Mouse (Mus musculus) left cerebral cortex, postnatal 14 days (tissue): ENCODE results near the gene Nbas. TPM values are rescaled to one million over a fixed set of nuclear protein-coding genes. Genes with fewer than 3 reads are reported as not detected.
A peak's percentile ranks its signal among the peaks of the same experiment; 100 is the strongest.

Experiments used
- DNase-seq, 2 experiments: peaks; one replicate each; pipeline ENCODE4 v3.0.0; 2021 to 2022; ENCODE audit warnings: low spot score in 2 of 2, mixed read lengths in 1 of 2
- intact Hi-C: fragments of 180-260 bp; cut with DNase I; formaldehyde crosslinking; loops from one replicate; pipeline ENCODE4 v1.15.1; 2025
- long read RNA-seq, 2 experiments: library from polyadenylated mRNA; stranded (forward); transcript quantifications; one replicate each; pipeline ENCODE4 v2.0.0; 2021
- total RNA-seq, 2 experiments: library from RNA; stranded (reverse); gene quantifications; 2 replicates each; pipeline ENCODE4 v1.2.3; 2021

The Nbas gene
- total RNA-seq, result 10 to 100 TPM; 28.2 to 31.3 TPM
- long read RNA-seq, experiment 1, partial matches to known transcripts, result 12 of 19 reads
- long read RNA-seq, experiment 1, other reads (novel, unspliced or antisense), result 7 of 19 reads
- long read RNA-seq, experiment 2, partial matches to known transcripts, result 5 of 8 reads
- long read RNA-seq, experiment 2, other reads (novel, unspliced or antisense), result 3 of 8 reads

GRCm38 (mm10) chr12:13268826-13269449 is at the start of gene Nbas:
Nbas (plus strand) TSS chr12:13269133.
- intact Hi-C loops, result no loop called here
- peak; percentile 80 to 88 for DNase-seq

GRCm38 (mm10) chr12:13242453-13242852 is 26.5 kb upstream of the Nbas start:
- intact Hi-C loops, result loop anchor here (2.0 kb wide), 1 partner anchor 14 kb away; no protein-coding TSS in a partner anchor
- DNase-seq, result no peak

GRCm38 (mm10) chr12:13248691-13249572 is 20.0 kb upstream of the Nbas start, which contains the start of gene Ddx1:
Ddx1 (minus strand) TSS chr12:13249213.
- intact Hi-C loops, result no loop called here
- peak; percentile 83 to 86 for DNase-seq

GRCm38 (mm10) chr12:13249573-13249919 is 19.4 kb upstream of the Nbas start:
- intact Hi-C loops, result no loop called here
- DNase-seq, result no peak

GRCm38 (mm10) chr12:13255068-13255467 is 13.9 kb upstream of the Nbas start:
- no peak for DNase-seq
- intact Hi-C loops, result no loop called here

GRCm38 (mm10) chr12:13255701-13256100 is 13.2 kb upstream of the Nbas start:
- intact Hi-C loops, result no loop called here
- DNase-seq, result no peak

- intact Hi-C loops, result no loop called here
- DNase-seq, result no peak
Observed at GRCm38 (mm10) chr12:13268412-13268811, 521 bp upstream of the Nbas start.

GRCm38 (mm10) chr12:13269570-13270390 is 847 bp downstream of the Nbas start:
- intact Hi-C loops, result no loop called here

GRCm38 (mm10) chr12:13291453-13291852 is 22.5 kb downstream of the Nbas start:
- intact Hi-C loops, result loop anchor here (10.0 kb wide), 1 partner anchor 863 kb away; the partner anchor contains the start of gene Fam84a
- DNase-seq, result no peak

More at GRCm38 (mm10) chr12:13269570-13270390, 847 bp downstream of the Nbas start:
- no peak for DNase-seq

GRCm38 (mm10) chr12:13293421-13293881 is 24.5 kb downstream of the Nbas start:
- intact Hi-C loops, result loop anchor here (10.0 kb wide), 1 partner anchor 861 kb away; the partner anchor contains the start of gene Fam84a
- peak in 1 of 2 experiments; percentile 17 for DNase-seq

GRCm38 (mm10) chr12:13303037-13303436 is 34.1 kb downstream of the Nbas start:
- no peak for DNase-seq
- intact Hi-C loops, result no loop called here

- intact Hi-C loops, result no loop called here
- DNase-seq, result peak in 1 of 2 experiments; percentile 9
Observed at GRCm38 (mm10) chr12:13313966-13314365, 45.0 kb downstream of the Nbas start.

- no peak for DNase-seq
- intact Hi-C loops, result no loop called here
Observed at GRCm38 (mm10) chr12:13314384-13314783, 45.5 kb downstream of the Nbas start.

- intact Hi-C loops, result no loop called here
- no peak for DNase-seq
Observed at GRCm38 (mm10) chr12:13315081-13315480, 46.1 kb downstream of the Nbas start.

GRCm38 (mm10) chr12:13342535-13342934 is 73.6 kb downstream of the Nbas start:
- DNase-seq, result no peak
- intact Hi-C loops, result no loop called here

- no peak for DNase-seq
- intact Hi-C loops, result no loop called here
Observed at GRCm38 (mm10) chr12:13356201-13356600, 87.3 kb downstream of the Nbas start.

GRCm38 (mm10) chr12:13356769-13357168 is 87.8 kb downstream of the Nbas start:
- intact Hi-C loops, result no loop called here
- DNase-seq, result no peak

- intact Hi-C loops, result no loop called here
- no peak for DNase-seq
Observed at GRCm38 (mm10) chr12:13357229-13357628, 88.3 kb downstream of the Nbas start.

- DNase-seq, result no peak
- intact Hi-C loops, result no loop called here
Observed at GRCm38 (mm10) chr12:13358849-13359248, 89.9 kb downstream of the Nbas start.
